Mouse (Mus musculus) cerebellum, adult 9-10 months (tissue): ENCODE data around the gene Cadm2.
A peak's percentile ranks its signal among the peaks of the same experiment; 100 is the strongest.

Experiments used
- DNase-seq: peaks from one replicate; pipeline ENCODE4 v3.0.0; 2022

Cadm2 gene

GRCm38 (mm10) chr16:66677241-66677640, 943.5 kb downstream of the Cadm2 start:
- DNase-seq: no peak

GRCm38 (mm10) chr16:66651013-66651362, 969.7 kb downstream of the Cadm2 start:
- peak; percentile 84 for DNase-seq

DNA sequence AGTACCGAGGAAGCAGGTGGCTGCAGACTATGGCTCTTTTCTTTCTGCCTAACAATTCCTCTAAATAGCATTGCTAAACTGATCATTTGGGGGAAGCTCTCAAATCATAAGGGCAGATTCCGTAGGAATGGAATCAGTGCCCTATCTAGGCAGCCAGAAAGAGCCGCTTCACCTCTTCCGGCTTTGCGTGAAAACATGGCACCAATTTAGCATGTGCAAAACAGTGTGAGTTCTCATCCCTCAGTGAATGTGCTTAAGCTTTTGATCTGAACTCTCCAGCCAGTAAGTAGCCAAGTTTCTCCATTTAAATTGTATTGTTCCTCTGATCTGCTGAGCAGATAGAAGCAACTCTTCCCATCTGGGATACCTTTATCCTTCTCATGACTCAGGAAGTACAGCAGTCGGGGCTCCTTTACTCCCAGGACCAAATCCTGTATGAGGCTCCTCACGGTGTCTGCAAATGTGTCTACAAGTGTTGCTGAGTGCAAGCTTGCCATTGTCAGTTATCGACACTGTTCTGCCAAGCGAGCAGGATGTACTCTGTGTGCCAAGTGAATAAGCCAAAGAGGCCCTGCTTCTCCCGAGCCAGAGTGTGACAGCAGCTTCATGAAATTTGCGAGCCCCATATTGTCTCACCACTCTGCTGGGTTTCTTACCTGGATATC, 970.2 kb downstream of the Cadm2 start:
- peak; percentile 89 for DNase-seq

GRCm38 (mm10) chr16:66647798-66648197, 972.9 kb downstream of the Cadm2 start:
- no peak for DNase-seq

GRCm38 (mm10) chr16:66643606-66644005, 977.1 kb downstream of the Cadm2 start:
- no peak for DNase-seq

DNA sequence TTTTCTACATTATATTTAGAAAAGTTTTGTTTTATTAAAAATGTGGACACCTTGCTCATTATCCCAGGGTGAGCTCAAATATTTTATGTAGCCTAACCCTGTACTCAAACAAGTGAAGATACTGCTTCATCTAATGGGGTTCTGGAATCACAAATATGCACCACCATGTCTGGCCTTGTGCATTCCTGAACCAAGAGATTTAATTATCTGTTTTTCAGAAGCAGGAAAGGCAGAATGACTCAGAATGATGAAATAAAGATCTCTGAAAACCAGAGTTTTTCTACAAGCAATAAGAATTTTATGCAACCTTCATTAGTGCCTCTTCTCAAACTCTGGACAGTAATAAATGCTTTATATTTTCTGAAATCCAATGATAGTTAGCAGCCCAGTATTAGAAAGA, 993.2 kb downstream of the Cadm2 start:
- DNase-seq: no peak

GRCm38 (mm10) chr16:66622423-66622822, 998.3 kb downstream of the Cadm2 start:
- DNase-seq: no peak

GRCm38 (mm10) chr16:66612624-66613023, 1008.1 kb downstream of the Cadm2 start:
- DNase-seq: no peak
